Mouse (Mus musculus) ES-E14 (cell line): Measurements from ENCODE around the gene Fubp3.

Experiments used
- CHD2 ChIP-seq: IDR thresholded peaks from 2 replicates; pipeline ENCODE4 v1.6.1; 2014; ENCODE audit warnings: mild to moderate bottlenecking, low read depth, low read length, inconsistent platforms
- HCFC1 ChIP-seq: IDR thresholded peaks from 2 replicates; pipeline ENCODE4 v1.6.1; 2012; ENCODE audit warnings: low read length, inconsistent platforms, borderline replicate concordance; ENCODE audit not compliant: insufficient read depth
- ZC3H11A ChIP-seq: IDR thresholded peaks from 2 replicates; pipeline ENCODE4 v1.6.1; 2012; ENCODE audit warnings: low read depth, mild to moderate bottlenecking, inconsistent platforms, low read length, borderline replicate concordance
- ZNF384 ChIP-seq: IDR thresholded peaks from 2 replicates; pipeline ENCODE4 v1.6.1; 2012; ENCODE audit warnings: low read depth, low read length, inconsistent platforms

GRCm38 (mm10) chr2:31635281-31636137 is 63.1 kb downstream of the Fubp3 start:
- no peak for TF ChIP-seq ZC3H11A
- no peak for TF ChIP-seq HCFC1
- TF ChIP-seq CHD2 = no peak
- no peak for TF ChIP-seq ZNF384
